Mouse (Mus musculus): ENCODE measurements around the gene Dixdc1. TPM values are rescaled to one million over a fixed set of nuclear protein-coding genes. Genes with fewer than 3 reads are reported as not detected.

The Dixdc1 gene
- polyA plus RNA-seq (2016; fragmentation: Nextera tagmentation; extraction: Ambion mirVana), result 20.6 and 21.8 TPM in 2 replicates

DNA sequence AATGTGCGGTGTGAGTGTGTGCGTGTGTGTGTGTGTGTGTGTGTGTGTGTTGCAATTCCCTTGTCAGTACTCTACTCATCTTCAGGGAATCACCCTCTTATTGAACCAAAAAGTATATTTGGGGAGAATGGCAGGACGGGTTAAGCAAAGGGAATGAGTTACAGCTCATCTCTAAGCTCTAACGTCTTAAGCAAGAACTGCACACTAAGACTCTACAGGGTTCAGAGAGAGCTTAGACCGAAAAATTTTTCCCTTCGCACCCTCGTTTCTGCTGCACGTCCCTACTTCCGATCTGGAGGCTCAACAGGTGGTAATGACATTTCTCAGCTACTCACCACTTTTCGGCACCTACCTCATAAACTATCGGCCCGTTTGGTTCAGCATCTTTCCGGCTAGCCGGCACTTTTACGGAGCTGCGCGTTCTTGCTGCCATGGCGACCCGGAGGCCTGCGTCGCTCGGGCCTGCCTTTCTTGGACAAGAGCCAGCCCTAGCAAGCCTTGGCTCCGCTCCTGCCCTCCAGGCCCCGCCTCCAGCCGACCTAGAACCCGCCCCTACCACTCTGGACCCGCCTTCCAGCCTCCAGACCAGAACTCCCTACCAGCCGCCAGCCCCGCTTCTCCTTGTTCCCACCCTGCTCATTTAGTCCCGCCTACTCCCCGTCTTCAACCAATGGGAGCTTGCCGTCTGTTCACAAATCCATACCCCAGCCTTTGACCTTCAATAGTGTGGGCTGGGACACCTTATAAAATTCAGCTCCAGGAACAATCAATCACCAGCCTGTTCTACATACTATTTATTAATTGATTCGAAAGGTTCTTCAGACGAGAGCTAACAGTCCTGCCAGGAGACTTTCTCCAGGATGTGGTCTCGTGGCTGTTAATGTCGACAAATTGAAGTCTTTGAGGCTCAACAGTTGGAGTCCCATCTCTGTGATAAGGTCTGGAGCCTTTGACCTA lies at the start of gene Dixdc1:
Gene Dixdc1, minus strand, starts transcription at position 604 of the 957 bp plus-strand sequence.
- Histone ChIP-seq H3K4me1 (peaks cover 15% of the 10 kb centered on the region), H3K9me3 (replicated peaks) (no peaks in the 10 kb centered on the region), H3K36me3 (no peaks in the 10 kb centered on the region), H3K27ac (replicated peaks) (peak within 1 kb of the TSS; percentile 33; the same call in 1 of the 2 replicates), H3K27me3 (ENCODE audit: low read depth, poor library complexity, severe bottlenecking) (peaks cover 14% of the 10 kb centered on the region), H3K4me3 (peak within 1 kb of the TSS; percentile 53)
- WGBS, result 15% methylated on average over 36 of the region's 36 CpGs
- DNase-seq (ENCODE audit: low spot score), result peak; percentile 93

DNA sequence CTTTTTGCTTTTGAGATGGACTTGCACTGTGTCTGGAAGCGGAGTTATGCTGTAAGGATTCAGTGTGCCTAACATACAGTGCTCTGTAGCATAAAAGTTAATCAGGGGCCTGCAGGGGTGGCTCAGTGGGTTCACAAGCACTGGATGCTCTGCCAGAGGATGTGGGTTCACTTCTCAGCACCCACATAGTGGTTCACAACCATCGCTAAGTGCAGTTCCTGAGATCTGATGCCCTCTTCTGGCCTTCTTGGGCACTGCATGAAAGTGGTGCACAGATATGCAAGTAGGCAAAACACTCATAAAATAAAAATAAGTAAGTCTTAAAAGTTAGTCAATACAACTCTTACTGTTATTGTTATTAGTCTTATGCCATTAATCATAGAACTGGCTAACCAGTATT lies 42.8 kb upstream of the Dixdc1 start:
- no peaks in the 10 kb centered on the region for H3K27me3 ChIP-seq (ENCODE audit: low read depth, poor library complexity, severe bottlenecking)
- no peaks in the 10 kb centered on the region for H3K4me1 ChIP-seq
- H3K9me3 ChIP-seq (replicated peaks), result no peaks in the 10 kb centered on the region
- H3K36me3 ChIP-seq, result peaks cover 91% of the 10 kb centered on the region
- peak; percentile 29 for DNase-seq (ENCODE audit: low spot score)
- H3K4me3 ChIP-seq, result no peak overlapping the region
- no peak overlapping the region for H3K27ac ChIP-seq (replicated peaks)
- WGBS, result 70% methylated on average over 2 of the region's 2 CpGs

DNA sequence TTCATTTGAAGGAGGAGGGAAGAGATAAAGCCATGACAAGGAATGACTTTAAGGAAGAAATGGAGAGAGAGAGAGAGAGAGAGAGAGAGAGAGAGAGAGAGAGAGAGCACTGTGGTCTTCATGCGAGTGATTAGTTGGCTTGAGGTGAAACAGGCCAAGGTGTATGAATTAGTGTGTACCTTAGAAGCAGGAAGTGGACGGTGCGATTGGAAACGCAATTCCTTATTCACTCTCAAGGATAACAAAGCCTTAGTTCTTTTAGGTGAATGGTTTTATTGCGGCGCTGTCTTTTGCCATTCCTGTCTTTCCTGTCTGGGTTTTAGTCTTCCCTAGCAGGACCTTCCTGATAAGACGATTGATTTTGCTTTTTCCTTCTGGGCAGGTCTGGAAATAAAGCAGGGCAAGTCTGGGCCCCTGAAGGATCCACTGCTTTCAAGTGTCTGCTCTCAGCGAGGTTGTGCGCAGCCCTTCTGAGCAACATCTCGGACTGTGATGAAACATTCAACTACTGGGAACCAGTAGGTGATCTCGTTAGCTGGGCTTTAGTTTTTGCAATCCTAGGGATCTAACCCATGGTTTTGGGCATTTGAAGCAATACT lies 36.9 kb upstream of the Dixdc1 start:
- Histone ChIP-seq H3K9me3 (replicated peaks) (no peaks in the 10 kb centered on the region), H3K27ac (replicated peaks) (peak overlapping the region; percentile 93), H3K27me3 (ENCODE audit: low read depth, poor library complexity, severe bottlenecking) (no peaks in the 10 kb centered on the region), H3K4me1 (peaks cover 24% of the 10 kb centered on the region), H3K4me3 (peak overlapping the region; percentile 96), H3K36me3 (peaks cover 48% of the 10 kb centered on the region)
- DNase-seq (ENCODE audit: low spot score), result no peak
- 75% methylated on average over 11 of the region's 11 CpGs for WGBS

DNA sequence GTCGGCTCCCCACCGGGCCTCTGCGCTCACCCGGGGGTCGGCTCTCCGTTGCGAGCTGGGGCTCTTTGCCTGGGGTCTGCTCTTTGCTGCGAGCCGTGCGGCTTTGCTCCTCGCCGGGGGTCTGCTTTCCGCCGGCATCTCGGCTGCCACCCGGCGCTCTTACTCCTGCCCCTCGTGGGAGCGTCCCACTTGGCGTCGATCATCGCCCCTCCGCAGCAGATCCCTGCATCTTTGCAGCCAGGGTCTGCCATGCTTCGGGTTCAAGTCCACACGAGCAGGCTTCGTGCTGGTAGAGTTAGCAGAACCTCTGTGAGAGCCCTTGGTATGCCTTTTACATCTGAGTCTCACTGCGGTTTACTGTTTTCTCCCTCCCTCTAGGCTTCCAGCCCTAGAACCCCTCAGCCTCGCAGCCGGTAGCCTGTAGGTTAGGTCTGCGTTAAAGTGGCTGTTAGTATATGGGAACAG lies 36.4 kb upstream of the Dixdc1 start:
- Histone ChIP-seq H3K4me3 (peak overlapping the region; percentile 96), H3K36me3 (peaks cover 42% of the 10 kb centered on the region), H3K27me3 (ENCODE audit: low read depth, poor library complexity, severe bottlenecking) (no peaks in the 10 kb centered on the region), H3K4me1 (peaks cover 24% of the 10 kb centered on the region), H3K27ac (replicated peaks) (peak overlapping the region; percentile 93), H3K9me3 (replicated peaks) (no peaks in the 10 kb centered on the region)
- no peak for DNase-seq (ENCODE audit: low spot score)
- WGBS, result under 1% methylated on average over 28 of the region's 30 CpGs

DNA sequence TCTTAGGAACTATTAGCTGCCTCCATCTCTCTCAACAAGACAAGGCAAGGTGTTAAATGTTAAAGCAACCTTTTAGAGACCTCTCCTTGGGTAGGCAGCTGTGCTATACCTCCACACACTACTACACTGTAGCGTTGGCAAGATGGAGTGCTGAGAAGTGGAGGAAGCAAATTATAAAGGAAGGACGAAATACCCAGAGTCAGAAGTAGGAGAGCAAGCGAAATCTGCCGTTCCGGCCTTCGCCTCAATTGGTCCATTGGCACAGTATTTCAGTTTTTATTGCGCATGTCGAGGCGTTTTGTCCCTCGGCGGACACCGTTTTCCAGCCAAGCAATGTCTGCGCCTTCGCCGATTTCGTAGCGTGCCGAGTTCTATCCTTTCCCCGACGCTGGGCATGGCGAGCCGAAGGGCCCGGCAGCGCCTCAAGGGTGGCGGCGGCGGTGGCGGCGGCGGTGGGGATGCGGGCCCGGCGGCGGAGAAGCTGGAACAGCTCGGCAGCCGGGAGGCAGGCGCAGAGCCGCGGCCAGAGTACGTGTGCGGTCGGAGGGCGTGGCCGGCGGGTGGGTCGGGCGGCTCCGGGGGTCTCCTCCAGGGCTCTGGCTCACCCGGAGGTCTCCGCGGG lies 35.8 kb upstream of the Dixdc1 start, which contains the start of the genes Alg9 and 1110032A03Rik:
Gene Alg9, plus strand, starts transcription at position 29 of the 622 bp plus-strand sequence.
Gene 1110032A03Rik, minus strand, starts transcription at position 530 of the 622 bp plus-strand sequence.
- peaks cover 24% of the 10 kb centered on the region for H3K4me1 ChIP-seq
- no peaks in the 10 kb centered on the region for H3K27me3 ChIP-seq (ENCODE audit: low read depth, poor library complexity, severe bottlenecking)
- peak within 1 kb of the TSS; percentile 93 for H3K27ac ChIP-seq (replicated peaks)
- H3K4me3 ChIP-seq, result peak within 1 kb of the TSS; percentile 96
- DNase-seq (ENCODE audit: low spot score), result peak; percentile 88
- peaks cover 37% of the 10 kb centered on the region for H3K36me3 ChIP-seq
- WGBS, result under 1% methylated on average over 51 of the region's 51 CpGs
- H3K9me3 ChIP-seq (replicated peaks), result no peaks in the 10 kb centered on the region

DNA sequence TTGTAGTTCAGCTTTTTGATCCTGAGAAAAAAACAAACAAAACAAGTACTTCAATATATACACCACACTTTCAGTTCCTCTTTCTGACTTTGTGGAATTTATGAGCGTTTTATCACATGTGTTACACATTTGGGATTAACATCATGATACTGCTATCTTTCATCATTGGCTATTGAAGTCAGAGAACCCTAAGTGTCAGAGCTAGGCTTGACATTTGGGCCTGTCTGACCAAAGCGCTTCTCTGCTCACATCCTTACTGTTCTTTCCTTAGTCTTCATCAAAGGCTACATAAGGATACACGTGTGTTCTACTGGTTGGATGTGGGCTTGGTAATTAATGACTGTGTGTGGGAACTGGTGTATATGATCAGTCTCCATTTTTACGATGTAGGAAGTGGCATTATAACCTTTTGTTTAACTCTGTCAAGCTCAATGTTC lies 34.7 kb upstream of the Dixdc1 start:
- H3K27ac ChIP-seq (replicated peaks), result no peak overlapping the region
- 81% methylated on average over 4 of the region's 4 CpGs for WGBS
- no peaks in the 10 kb centered on the region for H3K27me3 ChIP-seq (ENCODE audit: low read depth, poor library complexity, severe bottlenecking)
- no peaks in the 10 kb centered on the region for H3K9me3 ChIP-seq (replicated peaks)
- DNase-seq (ENCODE audit: low spot score), result no peak
- H3K36me3 ChIP-seq, result peaks cover 26% of the 10 kb centered on the region
- H3K4me1 ChIP-seq, result peaks cover 27% of the 10 kb centered on the region
- peak overlapping the region; percentile 96; the same call in 1 of the 2 replicates for H3K4me3 ChIP-seq

DNA sequence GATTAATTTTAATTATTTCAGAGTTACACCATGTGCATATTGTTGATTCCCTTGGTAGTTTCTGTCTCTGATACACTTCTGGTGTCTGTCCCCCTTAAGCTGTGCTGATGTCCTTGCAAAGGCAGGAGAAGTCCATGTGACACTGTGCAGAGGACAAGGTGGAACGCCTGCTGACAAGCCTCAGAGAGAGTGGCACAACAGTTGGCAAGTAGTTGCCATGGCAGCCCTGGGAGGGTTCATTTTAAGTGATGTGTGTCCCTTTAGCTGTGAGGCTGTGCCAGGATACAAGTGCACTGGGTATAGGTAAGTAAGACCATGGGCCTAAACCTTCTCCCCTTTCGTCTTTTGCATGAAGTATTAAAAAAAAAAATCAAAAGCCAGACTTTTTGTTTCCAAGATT lies 30.7 kb upstream of the Dixdc1 start:
- Histone ChIP-seq H3K4me1 (peaks cover 28% of the 10 kb centered on the region), H3K27me3 (ENCODE audit: low read depth, poor library complexity, severe bottlenecking) (no peaks in the 10 kb centered on the region), H3K4me3 (no peak overlapping the region), H3K36me3 (peaks cover 12% of the 10 kb centered on the region; the same call in 1 of the 2 replicates), H3K27ac (replicated peaks) (no peak overlapping the region), H3K9me3 (replicated peaks) (no peaks in the 10 kb centered on the region)
- 86% methylated on average over 2 of the region's 2 CpGs for WGBS
- DNase-seq (ENCODE audit: low spot score), result no peak

DNA sequence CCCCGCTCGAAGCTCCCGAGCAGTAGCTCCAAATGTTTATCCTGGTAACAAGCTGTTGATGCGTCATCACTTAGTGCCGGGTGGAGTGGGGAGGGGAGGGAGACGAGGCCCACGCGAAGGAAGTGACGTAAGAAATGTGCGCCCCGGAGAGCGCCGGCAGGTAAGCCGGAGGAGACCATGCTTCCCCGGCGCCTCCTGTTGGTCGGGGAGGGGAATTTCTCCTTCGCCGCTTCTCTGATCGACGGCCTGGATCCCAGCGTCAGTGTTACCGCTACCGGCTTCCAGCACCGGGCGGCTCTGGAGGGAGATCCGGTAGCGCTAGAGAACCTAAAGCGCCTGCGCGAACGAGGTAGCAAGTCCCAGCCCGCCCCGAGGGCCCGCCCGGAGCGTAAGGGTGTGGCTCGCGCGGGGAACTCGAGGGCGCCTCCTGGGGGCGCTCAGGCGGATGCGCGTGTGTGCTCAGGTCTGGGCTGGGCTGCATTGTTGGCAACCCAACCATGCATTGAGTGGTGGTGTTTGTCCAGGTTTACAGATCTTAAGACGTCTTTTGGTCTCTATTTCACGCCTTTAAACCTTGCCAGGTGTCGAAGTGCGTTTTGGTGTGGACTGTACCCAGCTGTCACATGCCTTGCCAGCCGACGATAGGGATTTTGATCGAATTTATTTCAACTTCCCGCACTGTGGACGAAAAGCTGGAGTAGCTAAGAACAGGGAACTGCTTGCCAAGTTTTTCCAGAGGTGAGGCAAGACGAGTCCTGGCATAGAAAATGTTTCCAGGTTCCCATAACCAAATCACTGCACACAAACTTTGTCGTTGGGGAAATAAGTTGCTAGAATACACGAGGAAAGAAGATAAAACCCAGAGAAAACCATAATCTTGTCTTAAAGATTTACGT lies 29.0 kb upstream of the Dixdc1 start, which contains the start of gene Fdxacb1:
Gene Fdxacb1, plus strand, starts transcription at position 130 of the 896 bp plus-strand sequence.
- Histone ChIP-seq H3K27me3 (ENCODE audit: low read depth, poor library complexity, severe bottlenecking) (no peaks in the 10 kb centered on the region), H3K4me1 (peaks cover 18% of the 10 kb centered on the region), H3K9me3 (replicated peaks) (no peaks in the 10 kb centered on the region), H3K27ac (replicated peaks) (peak within 1 kb of the TSS; percentile 93), H3K36me3 (peaks cover 12% of the 10 kb centered on the region; the same call in 1 of the 2 replicates), H3K4me3 (peak within 1 kb of the TSS; percentile 76)
- WGBS, result 6% methylated on average over 59 of the region's 59 CpGs
- DNase-seq (ENCODE audit: low spot score), result peak; percentile 97

DNA sequence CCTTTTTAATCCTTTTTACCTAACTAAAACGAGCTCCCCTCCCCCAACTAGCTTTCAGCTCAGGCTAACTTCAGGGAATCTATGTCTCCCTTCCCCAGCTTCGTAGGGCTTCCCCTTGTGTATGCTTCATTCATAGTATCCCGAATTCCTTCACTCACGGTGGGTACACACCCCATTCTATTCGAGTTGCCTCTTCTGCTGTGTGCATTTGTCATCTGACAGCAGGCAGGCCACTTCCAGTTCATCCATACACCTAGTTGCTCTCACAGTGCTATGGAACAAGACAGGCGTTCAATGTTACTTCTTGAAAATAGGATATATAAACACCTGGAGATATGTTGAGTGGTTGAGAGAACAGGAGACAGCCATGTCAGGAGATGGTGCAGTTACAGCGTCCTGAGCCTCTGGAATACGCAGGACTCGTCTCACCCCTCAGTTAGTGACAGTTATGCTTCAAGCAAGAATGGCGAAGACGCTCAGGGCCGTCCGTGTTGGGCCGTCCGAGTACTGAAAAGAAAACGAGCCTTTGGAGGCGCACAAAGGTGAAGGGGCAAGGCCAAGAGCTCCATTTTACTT lies 28.3 kb upstream of the Dixdc1 start:
- Histone ChIP-seq H3K27me3 (ENCODE audit: low read depth, poor library complexity, severe bottlenecking) (no peaks in the 10 kb centered on the region), H3K4me1 (peaks cover 18% of the 10 kb centered on the region), H3K4me3 (peak overlapping the region; percentile 76), H3K9me3 (replicated peaks) (no peaks in the 10 kb centered on the region), H3K36me3 (peaks cover 12% of the 10 kb centered on the region; the same call in 1 of the 2 replicates), H3K27ac (replicated peaks) (peak overlapping the region; percentile 93)
- no peak for DNase-seq (ENCODE audit: low spot score)
- WGBS, result 9% methylated on average over 17 of the region's 17 CpGs

DNA sequence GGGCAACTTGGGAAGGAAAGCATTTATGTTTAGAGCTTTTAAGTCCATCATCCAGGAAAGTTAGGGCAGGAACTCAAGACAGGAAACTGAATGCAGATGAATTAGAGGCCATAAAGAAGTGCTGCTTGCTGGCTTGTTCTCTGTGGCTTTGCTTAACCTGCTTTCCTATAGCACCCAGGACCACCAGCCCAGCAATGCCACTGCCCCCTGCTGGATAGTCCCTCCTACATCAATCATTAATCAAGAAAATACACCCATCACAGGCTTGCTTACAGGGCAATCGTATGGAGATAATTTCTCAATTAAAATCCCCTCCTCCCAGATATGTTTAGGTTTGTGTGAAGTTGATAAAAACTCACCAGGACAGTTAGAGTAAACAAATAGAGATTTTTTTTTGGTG lies 24.0 kb upstream of the Dixdc1 start:
- Histone ChIP-seq H3K9me3 (replicated peaks) (no peaks in the 10 kb centered on the region), H3K36me3 (no peaks in the 10 kb centered on the region), H3K27me3 (ENCODE audit: low read depth, poor library complexity, severe bottlenecking) (no peaks in the 10 kb centered on the region), H3K27ac (replicated peaks) (no peak overlapping the region), H3K4me3 (no peak overlapping the region), H3K4me1 (peaks cover 9% of the 10 kb centered on the region)
- no peak for DNase-seq (ENCODE audit: low spot score)
- WGBS, result 78% methylated on average over 1 of the region's 1 CpGs

DNA sequence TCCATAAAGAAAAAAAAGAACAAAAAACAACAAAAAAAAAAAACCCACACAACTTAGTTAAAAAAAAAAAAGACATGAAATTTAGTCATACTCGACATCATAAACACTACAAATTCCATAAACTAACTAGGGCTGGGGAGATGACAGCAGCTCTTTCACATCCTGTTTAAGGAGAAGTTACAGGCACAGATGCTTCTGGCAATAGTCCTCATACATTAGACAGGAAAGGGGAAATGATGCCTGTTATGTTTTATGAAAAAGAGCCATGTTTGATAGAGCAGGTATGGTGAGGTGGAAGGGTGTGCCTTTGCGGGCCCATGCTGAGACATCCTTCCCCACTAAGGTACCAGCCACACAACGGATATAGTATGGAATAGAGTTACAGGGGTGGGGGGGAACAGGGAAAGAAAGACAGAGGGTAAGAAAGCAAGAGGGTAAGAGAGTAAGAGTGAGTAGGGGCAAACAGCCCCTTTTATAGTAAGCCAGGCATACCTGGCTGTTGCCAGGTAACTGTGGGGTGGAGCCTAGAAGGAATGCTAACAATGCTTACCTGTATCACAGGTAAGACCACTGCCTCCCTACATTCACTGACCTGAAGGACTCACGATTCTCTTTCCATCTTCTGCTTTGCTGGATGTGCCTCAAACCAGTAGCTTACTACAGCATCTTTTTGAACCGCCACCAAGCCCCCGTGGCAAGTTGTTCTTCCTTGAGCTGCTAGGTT lies 22.4 kb upstream of the Dixdc1 start:
- DNase-seq (ENCODE audit: low spot score), result no peak
- no peaks in the 10 kb centered on the region for H3K36me3 ChIP-seq
- no peak overlapping the region for H3K27ac ChIP-seq (replicated peaks)
- 72% methylated on average over 6 of the region's 6 CpGs for WGBS
- no peak overlapping the region for H3K4me3 ChIP-seq
- H3K27me3 ChIP-seq (ENCODE audit: low read depth, poor library complexity, severe bottlenecking), result no peaks in the 10 kb centered on the region
- no peaks in the 10 kb centered on the region for H3K4me1 ChIP-seq
- no peaks in the 10 kb centered on the region for H3K9me3 ChIP-seq (replicated peaks)
